Mouse (Mus musculus): ENCODE measurements at regions not wholly inside any gene's neighbourhood (a gene's known extent, or its start where the extent isn't known, plus 50 kb on each side); places are given as distances from the start of the nearest gene placed in this dataset.

DNA sequence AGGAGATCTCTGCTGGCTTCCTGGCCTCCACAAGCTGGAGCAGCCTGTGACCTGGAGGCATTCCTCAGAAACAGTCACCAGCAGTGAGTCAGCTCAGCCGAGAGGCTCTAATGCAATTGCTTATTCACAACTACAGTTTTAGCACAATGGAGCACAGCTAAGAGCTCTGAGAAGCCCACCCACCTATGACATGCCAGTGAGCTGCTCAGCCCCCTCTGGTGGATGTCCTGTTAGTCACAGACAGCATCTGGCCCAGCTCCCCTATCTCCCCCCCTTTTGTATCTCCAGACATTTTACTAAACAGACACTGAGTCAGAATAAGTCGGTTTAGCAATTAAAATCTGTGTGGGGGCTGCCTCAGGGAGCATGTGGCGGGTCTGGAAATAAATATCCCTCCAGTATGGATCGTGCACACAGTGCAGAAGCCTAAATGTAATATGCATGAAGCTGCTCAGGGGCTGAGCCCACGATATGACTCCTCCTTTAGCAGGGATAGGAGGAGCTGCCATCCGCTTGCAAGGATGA lies 88.9 kb upstream of the Spred2 start:
- TF ChIP-seq CTCF (IDR thresholded peaks at IDR 0.05; ENCODE audit: low read depth) (0 out of 2 replicates have a peak, but pooled peaks have one; percentile 2), EP300 (IDR thresholded peaks at IDR 0.05; ENCODE audit: low read depth) (no peak)
